Mouse (Mus musculus) hindbrain, embryonic 10.5 days (tissue): ENCODE results near the gene Klhl1. TPM values are rescaled to one million over a fixed set of nuclear protein-coding genes. Genes with fewer than 3 reads are reported as not detected.
A peak's percentile ranks its signal among the peaks of the same experiment; 100 is the strongest.

Experiments used
- DNase-seq: peaks from one replicate; pipeline ENCODE4 v3.0.0-alpha.2; 2017; ENCODE audit warnings: low spot score
- H3K27ac ChIP-seq: fragments of 300-500 bp; sonication (generic); 2 replicates; pipeline ENCODE4 v1.5.1; 2016; ENCODE audit warnings: mild to moderate bottlenecking, moderate library complexity
- H3K27me3 ChIP-seq: fragments of 300-500 bp; sonication (generic); 2 replicates; pipeline ENCODE4 v1.6.1; 2016; ENCODE audit warnings: mild to moderate bottlenecking; ENCODE audit not compliant: poor library complexity, insufficient read depth, severe bottlenecking
- H3K36me3 ChIP-seq: fragments of 300-500 bp; sonication (generic); 2 replicates; pipeline ENCODE4 v1.6.1; 2016; ENCODE audit warnings: mild to moderate bottlenecking, moderate library complexity
- H3K4me1 ChIP-seq: fragments of 300-500 bp; sonication (generic); replicated peaks from 2 replicates; pipeline ENCODE4 v1.6.1; 2016; ENCODE audit warnings: mild to moderate bottlenecking
- H3K4me3 ChIP-seq: fragments of 300-500 bp; sonication (generic); 2 replicates; pipeline ENCODE4 v1.5.1; 2016; ENCODE audit warnings: mild to moderate bottlenecking, moderate library complexity
- H3K9me3 ChIP-seq: fragments of 300-500 bp; sonication (generic); 2 replicates; pipeline ENCODE4 v1.6.1; 2016; ENCODE audit warnings: mild to moderate bottlenecking, moderate library complexity
- WGBS: fragments of 180-500 bp; shearing (Covaris S2); methylation state at CpG from one replicate; pipeline ENCODE4 v1.1.7; 2016; 5-methylcytosine and 5-hydroxymethylcytosine counted together
- polyA plus RNA-seq: library from polyadenylated mRNA; unstranded; fragments of >200 nt; fragmentation: Nextera tagmentation; extraction: Ambion mirVana; gene quantifications from 2 replicates; pipeline ENCODE4 v1.2.1, GENCODE M21; 2016

Klhl1 gene
- 0.36 and 0.54 TPM in 2 replicates for polyA plus RNA-seq

DNA sequence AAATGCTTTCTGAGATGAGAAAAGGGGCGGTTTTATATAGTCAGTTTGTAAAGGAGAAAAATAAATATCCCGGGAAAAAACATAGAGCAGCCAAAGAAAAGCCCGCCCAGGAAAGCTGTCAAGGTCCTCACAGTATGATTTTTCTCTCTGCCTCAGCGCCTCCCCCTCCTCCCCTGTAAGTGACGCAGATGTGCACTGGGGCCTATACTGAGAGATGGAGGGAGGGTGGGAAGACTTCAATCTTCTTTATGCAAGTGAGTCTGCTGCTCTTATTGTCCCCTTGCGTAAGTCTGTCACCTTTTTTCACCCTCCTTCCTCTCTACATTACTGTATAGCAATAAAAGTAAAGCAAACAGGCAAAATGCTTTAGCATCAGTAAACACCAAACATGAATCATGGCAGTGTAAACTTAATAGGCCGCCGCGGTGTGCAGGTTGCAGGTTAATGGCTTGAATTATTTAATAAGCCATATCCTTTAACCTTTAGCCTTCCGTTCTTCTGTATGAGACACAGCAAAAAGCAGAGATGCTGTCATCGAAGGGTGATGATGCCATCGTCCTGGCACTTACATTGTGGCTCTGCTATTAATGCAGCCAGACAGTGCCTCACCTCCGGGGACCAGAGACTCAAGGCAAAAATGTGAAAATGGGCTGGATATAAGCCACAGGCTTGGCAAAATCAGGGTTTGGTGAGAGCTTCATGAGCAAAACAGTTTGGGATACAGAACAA lies at the start of gene Klhl1:
Gene Klhl1, minus strand, starts transcription at position 149 of the 729 bp plus-strand sequence.
- Histone ChIP-seq H3K36me3 (no peaks in the 10 kb centered on the region), H3K9me3 (no peaks in the 10 kb centered on the region), H3K27me3 (peaks cover 24% of the 10 kb centered on the region), H3K4me3 (peak within 1 kb of the TSS; percentile 67), H3K27ac (peak within 1 kb of the TSS; percentile 83), H3K4me1 (peaks cover 17% of the 10 kb centered on the region)
- DNase-seq: no peak
- WGBS: 46% methylated on average over 13 of the region's 13 CpGs

DNA sequence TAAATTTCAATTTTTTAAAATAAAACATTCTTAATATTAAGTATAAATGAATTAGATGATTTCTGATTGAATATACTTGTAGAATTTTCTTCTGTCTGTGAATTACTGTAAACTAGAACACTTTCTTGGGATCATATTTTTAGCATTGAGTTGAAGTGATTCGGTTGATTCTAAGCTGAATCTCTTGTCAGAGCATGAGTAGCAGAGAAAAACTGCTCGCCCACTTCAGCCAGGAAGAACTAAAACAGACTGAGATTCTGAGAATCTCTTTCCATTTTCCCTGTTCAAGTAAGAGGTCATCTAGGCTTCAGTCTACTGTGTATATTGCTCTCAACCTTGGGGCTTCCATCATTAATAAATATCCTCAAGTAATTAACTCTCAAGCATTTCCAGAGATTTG lies 34.8 kb upstream of the Klhl1 start:
- 92% methylated on average over 2 of the region's 2 CpGs for WGBS
- Histone ChIP-seq H3K27ac (no peak overlapping the region), H3K9me3 (no peaks in the 10 kb centered on the region), H3K4me1 (no peaks in the 10 kb centered on the region), H3K27me3 (no peaks in the 10 kb centered on the region), H3K36me3 (no peaks in the 10 kb centered on the region), H3K4me3 (no peak overlapping the region)
- no peak for DNase-seq

DNA sequence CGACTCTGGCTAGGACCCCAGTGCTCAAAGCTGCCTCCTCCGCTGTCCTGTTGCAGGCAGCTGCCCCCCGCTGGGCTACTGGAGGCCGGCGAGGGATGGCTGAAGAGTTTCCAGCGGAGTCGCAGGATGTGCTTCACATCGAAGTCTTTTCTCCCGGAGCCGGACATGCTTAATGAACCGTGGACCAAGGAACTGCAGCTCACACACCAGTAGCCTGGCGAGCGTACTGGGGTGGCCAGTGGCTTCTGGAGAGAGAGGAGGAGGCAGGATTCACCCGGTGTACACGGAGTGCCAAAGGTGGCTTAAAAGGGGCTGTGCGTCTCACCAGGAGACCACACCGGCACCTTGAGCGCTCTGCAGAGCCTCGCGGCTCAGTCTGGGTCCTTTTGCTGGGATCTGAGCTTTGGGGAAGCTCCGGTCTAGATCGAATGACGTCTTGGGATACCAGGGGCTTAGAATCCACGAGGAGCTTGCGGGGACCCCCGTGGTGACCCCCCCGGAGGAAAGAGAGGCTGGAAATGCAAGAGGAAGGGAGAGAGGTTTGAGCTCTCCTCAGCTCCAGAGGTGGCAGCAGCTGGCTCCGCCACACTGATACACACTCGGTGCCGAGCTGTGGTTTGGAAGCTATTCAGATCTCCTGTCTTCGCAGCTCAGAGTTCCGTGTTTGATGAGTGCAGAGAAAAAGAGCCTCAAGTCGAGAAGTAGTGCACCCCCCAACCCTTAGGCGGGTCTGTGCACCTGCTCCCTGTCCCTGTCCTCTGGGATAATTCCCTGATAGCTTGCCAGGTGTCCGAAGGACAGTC lies 550 bp downstream of the Klhl1 start:
- 1% methylated on average over 35 of the region's 35 CpGs for WGBS
- H3K36me3 ChIP-seq: no peaks in the 10 kb centered on the region
- peak overlapping the region; percentile 67 for H3K4me3 ChIP-seq
- peaks cover 17% of the 10 kb centered on the region for H3K4me1 ChIP-seq
- peaks cover 24% of the 10 kb centered on the region for H3K27me3 ChIP-seq
- H3K9me3 ChIP-seq: no peaks in the 10 kb centered on the region
- DNase-seq: peak; percentile 68
- peak overlapping the region; percentile 83 for H3K27ac ChIP-seq

DNA sequence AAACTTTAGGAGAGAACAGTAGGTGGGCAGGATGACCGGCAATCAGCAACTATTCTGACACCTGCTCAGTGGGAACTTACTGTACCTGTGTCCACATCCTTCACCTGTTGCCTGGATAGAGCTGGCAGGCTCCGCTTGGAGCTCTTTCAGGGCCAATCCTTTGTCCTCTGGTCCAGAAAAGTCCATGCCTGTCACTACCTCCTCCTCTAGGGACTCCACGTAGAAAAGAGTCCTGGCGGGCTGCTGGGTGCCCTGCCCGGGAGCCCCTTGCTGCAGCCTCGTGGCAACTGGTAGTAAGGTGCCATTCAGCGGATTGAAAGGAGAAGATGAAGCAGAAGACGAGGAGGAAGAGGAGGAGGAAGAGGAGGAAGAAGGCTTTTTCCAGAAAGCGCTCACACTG lies 1.2 kb downstream of the Klhl1 start:
- 8% methylated on average over 9 of the region's 9 CpGs for WGBS
- no peaks in the 10 kb centered on the region for H3K36me3 ChIP-seq
- H3K27me3 ChIP-seq: peaks cover 24% of the 10 kb centered on the region
- peaks cover 17% of the 10 kb centered on the region for H3K4me1 ChIP-seq
- H3K9me3 ChIP-seq: no peaks in the 10 kb centered on the region
- DNase-seq: no peak
- peak overlapping the region; percentile 83 for H3K27ac ChIP-seq
- H3K4me3 ChIP-seq: peak overlapping the region; percentile 67

DNA sequence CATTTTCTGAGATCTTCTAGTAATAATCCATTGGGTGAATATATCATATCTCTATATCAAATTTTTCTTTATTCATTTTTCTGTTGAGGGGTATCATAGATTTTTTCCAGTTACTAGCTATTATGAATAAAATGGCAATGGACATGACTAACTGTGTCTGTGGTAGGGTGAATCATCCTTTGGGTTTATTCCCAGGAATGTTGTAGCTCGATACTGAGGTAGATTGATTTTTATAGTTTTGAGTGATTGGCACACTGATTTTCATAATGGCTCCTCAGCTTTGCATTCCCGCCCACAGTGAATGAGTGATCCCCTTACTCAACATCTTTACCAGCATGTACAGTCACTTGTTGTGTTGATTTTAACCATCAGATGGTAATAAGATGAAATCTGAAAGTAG lies 19.0 kb downstream of the Klhl1 start:
- DNase-seq: no peak
- 95% methylated on average over 2 of the region's 2 CpGs for WGBS
- no peaks in the 10 kb centered on the region for H3K36me3 ChIP-seq
- no peak overlapping the region for H3K27ac ChIP-seq
- H3K27me3 ChIP-seq: no peaks in the 10 kb centered on the region
- no peak overlapping the region for H3K4me3 ChIP-seq
- H3K9me3 ChIP-seq: no peaks in the 10 kb centered on the region
- H3K4me1 ChIP-seq: no peaks in the 10 kb centered on the region

DNA sequence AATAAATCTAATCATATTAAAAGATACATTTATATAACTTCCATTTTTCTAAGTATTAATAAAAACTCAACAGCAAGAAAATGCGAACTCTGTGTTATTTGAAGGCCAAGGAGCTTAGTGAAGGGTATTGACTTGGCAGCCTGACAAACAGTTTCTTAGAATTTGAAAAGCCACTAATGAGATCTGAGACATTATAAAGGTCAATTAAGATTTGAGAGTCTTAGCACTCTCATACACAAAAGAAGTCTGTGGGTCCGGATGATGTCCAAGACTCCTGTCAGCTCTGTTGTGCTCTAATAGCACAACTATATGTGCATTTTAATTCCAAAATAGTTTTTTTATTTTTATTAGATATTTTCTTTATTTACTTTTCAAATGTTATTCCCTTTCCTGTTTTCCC lies 47.1 kb downstream of the Klhl1 start:
- Histone ChIP-seq H3K9me3 (no peaks in the 10 kb centered on the region), H3K27me3 (no peaks in the 10 kb centered on the region), H3K27ac (no peak overlapping the region), H3K36me3 (no peaks in the 10 kb centered on the region), H3K4me3 (no peak overlapping the region), H3K4me1 (no peaks in the 10 kb centered on the region)
- DNase-seq: no peak
- WGBS: 90% methylated on average over 2 of the region's 2 CpGs

DNA sequence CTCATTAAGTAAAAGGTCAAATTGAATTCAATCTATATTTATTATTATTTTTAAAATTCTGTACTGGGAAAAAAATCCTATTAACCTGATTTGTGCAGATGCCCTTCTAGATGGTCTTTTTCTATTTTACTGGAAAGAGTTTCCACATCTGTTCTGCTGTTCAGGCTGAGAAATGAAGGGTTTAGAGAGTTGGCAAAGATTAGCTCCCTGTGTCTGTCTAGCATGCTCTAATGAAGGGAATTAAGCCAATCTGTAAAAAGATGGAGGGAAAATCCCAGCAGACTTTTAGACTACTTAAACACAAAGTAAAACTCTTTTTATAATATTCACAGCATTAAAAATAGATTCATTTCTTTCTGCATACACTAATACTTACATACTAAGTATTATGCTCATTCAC lies 47.6 kb downstream of the Klhl1 start:
- Histone ChIP-seq H3K9me3 (no peaks in the 10 kb centered on the region), H3K4me3 (no peak overlapping the region), H3K36me3 (no peaks in the 10 kb centered on the region), H3K4me1 (no peaks in the 10 kb centered on the region), H3K27ac (no peak overlapping the region), H3K27me3 (no peaks in the 10 kb centered on the region)
- no peak for DNase-seq

DNA sequence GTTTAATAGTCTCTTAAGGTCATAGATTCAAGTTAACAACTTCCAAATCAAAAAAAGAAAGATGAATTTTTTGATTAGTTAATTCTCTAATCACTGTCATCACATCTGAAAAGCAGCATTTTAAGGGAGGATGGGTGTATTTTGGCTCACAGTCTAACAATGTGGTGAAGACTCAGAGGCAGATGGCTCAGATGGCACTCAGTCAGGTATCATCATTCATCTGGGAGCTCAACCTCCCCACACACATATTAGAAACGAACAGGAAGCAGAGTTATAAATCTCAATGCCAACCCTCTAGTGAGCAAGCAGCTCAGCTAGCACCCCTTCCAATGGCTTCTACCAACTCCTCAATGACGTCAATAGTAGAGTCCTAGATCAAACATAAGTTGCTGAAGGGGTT lies 57.1 kb downstream of the Klhl1 start:
- no peaks in the 10 kb centered on the region for H3K27me3 ChIP-seq
- WGBS: 83% methylated on average over 2 of the region's 2 CpGs
- no peaks in the 10 kb centered on the region for H3K36me3 ChIP-seq
- no peak for DNase-seq
- H3K27ac ChIP-seq: no peak overlapping the region
- H3K4me1 ChIP-seq: no peaks in the 10 kb centered on the region
- no peaks in the 10 kb centered on the region for H3K9me3 ChIP-seq
- no peak overlapping the region for H3K4me3 ChIP-seq

DNA sequence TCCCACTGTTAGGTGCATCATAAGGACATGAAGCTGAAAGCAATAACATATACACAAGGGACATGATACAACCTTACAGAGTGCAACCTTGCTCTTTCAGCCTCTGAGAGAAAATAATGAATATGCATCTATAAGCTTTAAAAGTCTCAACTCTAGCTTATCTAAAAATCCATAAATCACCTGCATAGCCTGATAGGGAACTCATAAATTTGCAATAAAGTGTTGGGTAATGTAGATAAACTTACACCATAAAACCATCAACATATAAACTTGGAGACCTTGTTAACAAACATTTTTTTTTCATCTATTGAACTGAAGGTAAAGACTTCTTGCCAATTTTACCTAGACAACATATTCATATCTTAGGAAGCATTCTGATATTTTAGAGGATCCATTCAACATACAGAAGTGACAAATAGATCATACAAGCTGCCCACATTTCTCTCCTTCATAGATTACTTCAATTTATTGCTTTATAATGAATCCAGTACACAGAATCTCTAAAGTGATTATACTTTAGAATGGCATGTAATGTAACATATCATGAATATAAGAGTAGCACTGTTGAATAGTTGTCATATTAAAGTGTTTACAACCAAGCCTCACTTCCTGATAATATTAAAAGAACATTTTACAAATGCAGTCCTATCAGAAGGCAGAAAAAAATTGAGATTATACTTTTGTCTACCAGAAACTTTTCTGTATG lies 126.7 kb downstream of the Klhl1 start:
- H3K27ac ChIP-seq: no peak overlapping the region
- no peaks in the 10 kb centered on the region for H3K4me1 ChIP-seq
- no peak for DNase-seq
- no peaks in the 10 kb centered on the region for H3K36me3 ChIP-seq
- H3K9me3 ChIP-seq: no peaks in the 10 kb centered on the region
- H3K4me3 ChIP-seq: no peak overlapping the region
- no peaks in the 10 kb centered on the region for H3K27me3 ChIP-seq

DNA sequence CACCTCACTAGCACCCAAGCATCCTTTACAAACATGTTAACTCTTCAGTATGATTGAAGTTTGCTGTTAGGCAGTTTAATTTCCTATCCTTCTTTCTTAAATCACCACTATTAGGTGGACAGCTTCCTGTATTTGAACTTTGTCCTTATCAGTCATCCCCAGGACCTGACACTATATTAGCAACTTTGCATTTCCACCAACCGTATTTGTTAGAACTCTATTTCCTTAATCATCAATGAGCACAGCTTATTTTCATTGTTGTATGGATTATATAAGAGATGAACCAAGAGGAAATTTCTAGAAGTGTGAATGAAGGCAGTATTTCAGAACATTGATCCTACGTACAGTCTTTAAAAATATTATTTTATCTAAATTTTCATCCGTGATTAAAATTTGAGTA lies 156.2 kb downstream of the Klhl1 start:
- 89% methylated on average over 3 of the region's 3 CpGs for WGBS
- H3K4me1 ChIP-seq: no peaks in the 10 kb centered on the region

DNA sequence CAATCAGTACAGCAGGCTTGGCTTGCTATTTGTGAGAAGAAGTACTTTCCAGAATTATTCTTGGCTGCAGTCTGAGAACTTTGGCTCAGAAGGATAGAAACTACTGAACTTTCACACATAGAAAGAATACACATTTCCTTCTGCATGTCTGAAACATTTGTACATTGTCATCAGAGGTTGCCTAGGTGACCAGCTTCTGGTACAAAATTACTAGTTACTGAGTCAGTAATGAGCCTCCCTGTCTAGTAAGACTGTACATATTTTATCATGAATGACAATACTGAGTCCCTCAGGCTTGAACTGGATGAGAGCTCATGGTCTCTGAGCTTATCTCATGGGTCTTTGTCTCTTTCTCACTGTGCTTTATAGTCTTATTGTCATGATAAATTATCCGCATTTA lies 170.7 kb downstream of the Klhl1 start:
- Histone ChIP-seq H3K9me3 (no peaks in the 10 kb centered on the region), H3K27me3 (no peaks in the 10 kb centered on the region), H3K4me3 (no peak overlapping the region), H3K27ac (no peak overlapping the region), H3K4me1 (no peaks in the 10 kb centered on the region), H3K36me3 (no peaks in the 10 kb centered on the region)
- DNase-seq: no peak
- 93% methylated on average over 1 of the region's 1 CpGs for WGBS

More for the DNA sequence above, 156.2 kb downstream of the Klhl1 start:
- no peaks in the 10 kb centered on the region for H3K27me3 ChIP-seq
- H3K9me3 ChIP-seq: no peaks in the 10 kb centered on the region
- no peak overlapping the region for H3K4me3 ChIP-seq
- no peak overlapping the region for H3K27ac ChIP-seq
- no peaks in the 10 kb centered on the region for H3K36me3 ChIP-seq
- no peak for DNase-seq

DNA sequence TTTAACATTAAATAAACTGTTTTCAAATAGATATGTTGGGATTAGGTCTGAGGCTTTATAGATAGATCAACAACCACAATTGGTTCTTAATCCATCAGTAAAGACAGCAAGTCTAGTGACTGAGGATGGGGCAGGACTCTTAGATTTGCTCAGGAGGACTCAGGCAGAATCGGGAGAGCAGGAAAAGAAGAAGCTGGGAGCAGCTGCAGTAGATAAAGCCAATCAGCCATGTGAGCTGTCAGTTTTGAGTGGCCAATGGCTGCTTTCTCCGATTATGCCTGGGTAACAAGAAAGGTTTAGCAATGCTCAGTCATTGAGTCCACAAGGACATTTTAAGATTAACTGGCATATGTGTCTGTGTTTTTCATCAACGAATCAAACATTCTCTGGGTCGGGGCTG lies 187.8 kb downstream of the Klhl1 start:
- no peak for DNase-seq
- Histone ChIP-seq H3K4me3 (no peak overlapping the region), H3K27ac (no peak overlapping the region), H3K27me3 (no peaks in the 10 kb centered on the region), H3K4me1 (no peaks in the 10 kb centered on the region), H3K36me3 (no peaks in the 10 kb centered on the region), H3K9me3 (no peaks in the 10 kb centered on the region)
- WGBS: 69% methylated on average over 4 of the region's 4 CpGs
